Mouse (Mus musculus): ENCODE data around the gene Vps52. TPM values are rescaled to one million over a fixed set of nuclear protein-coding genes. Genes with fewer than 3 reads are reported as not detected.

Gene Vps52
- total and polyA plus RNA-seq, 2 experiments from 2014 or later = 46.1 to 65.8 TPM

- DNase-seq (ENCODE audit: low spot score) = no peak
- Histone ChIP-seq H3K36me3 (ENCODE audit: insufficient read depth, low read length) (peaks cover 5% of the 10 kb centered on the region), H3K9me3 (ENCODE audit: low read length) (no peaks in the 10 kb centered on the region), H3K4me1 (ENCODE audit: insufficient read depth, low read length) (0 out of 2 replicates have a peak, but pooled peaks cover 5% of the 10 kb centered on the region), H3K9ac (replicated peaks; ENCODE audit: low read length, poor library complexity, severe bottlenecking) (peak overlapping the region; percentile 71), H3K4me3 (ENCODE audit: low read depth, low read length) (peak overlapping the region; percentile 89), H3K4me2 (ENCODE audit: low read depth, low read length, poor library complexity, severe bottlenecking) (peak overlapping the region; percentile 99), H3K27me3 (ENCODE audit: insufficient read depth, low read length) (no peaks in the 10 kb centered on the region), H3K27ac (ENCODE audit: low read depth, low read length) (0 out of 2 replicates have a peak overlapping the region, but pooled peaks have one; percentile 62)
- no peak for ATAC-seq (ENCODE audit: low FRiP score)
- TF ChIP-seq CTCF (IDR thresholded peaks at IDR 0.05) = no peak
- WGBS = 66% methylated on average over 21 of the region's 21 CpGs
Measured at GRCm38 (mm10) chr17:33928251-33928947, 27.2 kb upstream of the Vps52 start.

- H3K36me3 ChIP-seq (ENCODE audit: insufficient read depth, low read length) = peaks cover 9% of the 10 kb centered on the region
- ATAC-seq (ENCODE audit: low FRiP score) = peak; percentile 83
- H3K9ac ChIP-seq (replicated peaks; ENCODE audit: low read length, poor library complexity, severe bottlenecking) = peak within 1 kb of the TSS; percentile 85
- H3K27me3 ChIP-seq (ENCODE audit: insufficient read depth, low read length) = no peaks in the 10 kb centered on the region
- H3K9me3 ChIP-seq (ENCODE audit: low read length) = no peaks in the 10 kb centered on the region
- WGBS = under 1% methylated on average over 60 of the region's 80 CpGs
- TF ChIP-seq CTCF (IDR thresholded peaks at IDR 0.05) = peak; percentile 67
- peak within 1 kb of the TSS; percentile 99 for H3K4me2 ChIP-seq (ENCODE audit: low read depth, low read length, poor library complexity, severe bottlenecking)
- H3K27ac ChIP-seq (ENCODE audit: low read depth, low read length) = peak within 1 kb of the TSS; percentile 89
- 0 out of 2 replicates have a peak, but pooled peaks cover 5% of the 10 kb centered on the region for H3K4me1 ChIP-seq (ENCODE audit: insufficient read depth, low read length)
- peak within 1 kb of the TSS; percentile 89 for H3K4me3 ChIP-seq (ENCODE audit: low read depth, low read length)
- peak; percentile 98 for DNase-seq (ENCODE audit: low spot score)
Measured at GRCm38 (mm10) chr17:33929371-33930279, 26.0 kb upstream of the Vps52 start, which contains the start of gene Rgl2. Rgl2 (plus strand) TSS chr17:33929543.

- no peaks in the 10 kb centered on the region for H3K9me3 ChIP-seq (ENCODE audit: low read length)
- peak; percentile 48 for DNase-seq (ENCODE audit: low spot score)
- 0 out of 2 replicates have a peak, but pooled peaks cover 5% of the 10 kb centered on the region for H3K4me1 ChIP-seq (ENCODE audit: insufficient read depth, low read length)
- peak overlapping the region; percentile 99 for H3K4me2 ChIP-seq (ENCODE audit: low read depth, low read length, poor library complexity, severe bottlenecking)
- H3K27me3 ChIP-seq (ENCODE audit: insufficient read depth, low read length) = no peaks in the 10 kb centered on the region
- H3K9ac ChIP-seq (replicated peaks; ENCODE audit: low read length, poor library complexity, severe bottlenecking) = peak overlapping the region; percentile 85
- H3K4me3 ChIP-seq (ENCODE audit: low read depth, low read length) = peak overlapping the region; percentile 89
- TF ChIP-seq CTCF (IDR thresholded peaks at IDR 0.05) = 0 out of 2 replicates have a peak, but pooled peaks have one; percentile 11
- peaks cover 13% of the 10 kb centered on the region for H3K36me3 ChIP-seq (ENCODE audit: insufficient read depth, low read length)
- 2% methylated on average over 39 of the region's 45 CpGs for WGBS
- 0 out of 2 replicates have a peak, but pooled peaks have one; percentile 5 for ATAC-seq (ENCODE audit: low FRiP score)
- peak overlapping the region; percentile 89 for H3K27ac ChIP-seq (ENCODE audit: low read depth, low read length)
Measured at GRCm38 (mm10) chr17:33930280-33931158, 25.1 kb upstream of the Vps52 start.

- Histone ChIP-seq H3K4me1 (ENCODE audit: insufficient read depth, low read length) (0 out of 2 replicates have a peak, but pooled peaks cover 5% of the 10 kb centered on the region), H3K27ac (ENCODE audit: low read depth, low read length) (no peak overlapping the region), H3K4me2 (ENCODE audit: low read depth, low read length, poor library complexity, severe bottlenecking) (peak overlapping the region; percentile 99), H3K27me3 (ENCODE audit: insufficient read depth, low read length) (no peaks in the 10 kb centered on the region), H3K4me3 (ENCODE audit: low read depth, low read length) (peak overlapping the region; percentile 89), H3K36me3 (ENCODE audit: insufficient read depth, low read length) (peaks cover 13% of the 10 kb centered on the region), H3K9me3 (ENCODE audit: low read length) (no peaks in the 10 kb centered on the region), H3K9ac (replicated peaks; ENCODE audit: low read length, poor library complexity, severe bottlenecking) (peak overlapping the region; percentile 85)
- WGBS = 38% methylated on average over 18 of the region's 18 CpGs
- DNase-seq (ENCODE audit: low spot score) = no peak
- no peak for ATAC-seq (ENCODE audit: low FRiP score)
- no peak for TF ChIP-seq CTCF (IDR thresholded peaks at IDR 0.05)
Measured at GRCm38 (mm10) chr17:33931159-33931866, 24.3 kb upstream of the Vps52 start.

- H3K27ac ChIP-seq (ENCODE audit: low read depth, low read length) = no peak overlapping the region
- H3K9me3 ChIP-seq (ENCODE audit: low read length) = no peaks in the 10 kb centered on the region
- no peaks in the 10 kb centered on the region for H3K27me3 ChIP-seq (ENCODE audit: insufficient read depth, low read length)
- no peak for TF ChIP-seq CTCF (IDR thresholded peaks at IDR 0.05)
- H3K36me3 ChIP-seq (ENCODE audit: insufficient read depth, low read length) = peaks cover 15% of the 10 kb centered on the region
- 0 out of 2 replicates have a peak, but pooled peaks cover 5% of the 10 kb centered on the region for H3K4me1 ChIP-seq (ENCODE audit: insufficient read depth, low read length)
- WGBS = 92% methylated on average over 11 of the region's 11 CpGs
- no peak overlapping the region for H3K9ac ChIP-seq (replicated peaks; ENCODE audit: low read length, poor library complexity, severe bottlenecking)
- DNase-seq (ENCODE audit: low spot score) (no peak), ATAC-seq (ENCODE audit: low FRiP score) (no peak)
- no peak overlapping the region for H3K4me3 ChIP-seq (ENCODE audit: low read depth, low read length)
- no peak overlapping the region for H3K4me2 ChIP-seq (ENCODE audit: low read depth, low read length, poor library complexity, severe bottlenecking)
Measured at GRCm38 (mm10) chr17:33931947-33932346, 23.7 kb upstream of the Vps52 start.
